Mouse (Mus musculus): Measurements from ENCODE around the gene Aldoart2. TPM values are rescaled to one million over a fixed set of nuclear protein-coding genes. Genes with fewer than 3 reads are reported as not detected.

The Aldoart2 gene
- polyA plus RNA-seq (2015; fragmentation: Illumina TruSeq; extraction: RNeasy Lipid Tissue Mini Kit (QIAGEN cat#74804); ENCODE audit: low read depth, low replicate concordance), result not detected

GRCm38 (mm10) chr12:55565206-55565605, at the start of gene Aldoart2:
Gene Aldoart2, plus strand, starts transcription at chr12:55565239.

GRCm38 (mm10) chr12:55598887-55599561, 34.0 kb downstream of the Aldoart2 start, which contains the start of gene Insm2:
Gene Insm2, plus strand, starts transcription at chr12:55599427.

Other genes starting within 250 kb of the Aldoart2 start
- gene Psma6, start 181.0 kb upstream of the Aldoart2 start, polyA plus RNA-seq (2015; fragmentation: Illumina TruSeq; extraction: RNeasy Lipid Tissue Mini Kit (QIAGEN cat#74804); ENCODE audit: low read depth, low replicate concordance), result 307 TPM
- gene Nfkbia, start 72.6 kb upstream of the Aldoart2 start, polyA plus RNA-seq (2015; fragmentation: Illumina TruSeq; extraction: RNeasy Lipid Tissue Mini Kit (QIAGEN cat#74804); ENCODE audit: low read depth, low replicate concordance), result 37.6 TPM
- not detected for gene Insm2, start 34.2 kb downstream of the Aldoart2 start, polyA plus RNA-seq (2015; fragmentation: Illumina TruSeq; extraction: RNeasy Lipid Tissue Mini Kit (QIAGEN cat#74804); ENCODE audit: low read depth, low replicate concordance)

All from brain, adult 10 weeks (tissue).